Mouse (Mus musculus): ENCODE results near the gene Hist1h3f.
"Not testable (repeated sequence)": the region's sequence is repeated elsewhere in the genome, so short reads cannot be mapped to it uniquely, and the experiment has no call there.

DNA sequence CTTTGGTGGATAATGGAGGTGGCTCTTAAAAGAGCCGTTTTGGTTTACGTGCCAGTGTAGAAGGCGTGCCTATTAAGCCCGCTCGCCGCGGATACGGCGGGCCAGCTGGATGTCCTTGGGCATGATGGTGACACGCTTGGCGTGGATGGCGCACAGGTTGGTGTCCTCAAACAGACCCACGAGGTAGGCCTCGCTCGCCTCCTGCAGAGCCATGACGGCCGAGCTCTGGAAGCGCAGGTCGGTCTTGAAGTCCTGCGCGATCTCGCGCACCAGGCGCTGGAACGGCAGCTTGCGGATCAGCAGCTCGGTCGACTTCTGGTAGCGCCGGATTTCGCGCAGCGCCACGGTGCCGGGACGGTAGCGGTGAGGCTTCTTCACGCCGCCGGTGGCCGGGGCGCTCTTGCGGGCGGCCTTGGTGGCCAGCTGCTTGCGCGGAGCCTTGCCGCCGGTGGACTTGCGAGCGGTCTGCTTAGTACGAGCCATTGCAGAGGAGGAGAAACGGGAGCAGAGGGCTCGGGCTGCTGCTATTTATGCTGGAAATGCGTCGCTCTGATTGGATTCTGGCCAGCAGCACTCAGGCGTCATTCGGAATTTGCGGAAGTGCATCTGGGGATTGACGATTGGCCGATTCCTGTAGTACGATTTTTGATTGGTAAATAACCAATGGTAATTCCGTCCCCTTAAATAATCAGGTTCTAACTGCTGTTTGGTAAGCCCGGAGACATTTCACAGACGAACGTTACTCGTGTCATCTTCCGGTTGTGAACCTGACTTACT, 18.2 kb downstream of the Hist1h3f start, which contains the start of gene Hist1h3e:
- not testable (repeated sequence) for TF ChIP-seq EP300, CTCF (IDR thresholded peaks at IDR 0.05; ENCODE audit: low read depth)
